Mouse (Mus musculus) heart, postnatal 0 days (tissue): Measurements from ENCODE around the gene Slc24a3.

Experiments used
- CTCF ChIP-seq: IDR thresholded peaks from 2 replicates; pipeline ENCODE4 v1.5.1; 2016; ENCODE audit warnings: antibody characterized with exemption, control low read depth, low read depth
- EP300 ChIP-seq: IDR thresholded peaks from 2 replicates; pipeline ENCODE4 v1.6.1; 2016; ENCODE audit warnings: antibody characterized with exemption, low read depth

DNA sequence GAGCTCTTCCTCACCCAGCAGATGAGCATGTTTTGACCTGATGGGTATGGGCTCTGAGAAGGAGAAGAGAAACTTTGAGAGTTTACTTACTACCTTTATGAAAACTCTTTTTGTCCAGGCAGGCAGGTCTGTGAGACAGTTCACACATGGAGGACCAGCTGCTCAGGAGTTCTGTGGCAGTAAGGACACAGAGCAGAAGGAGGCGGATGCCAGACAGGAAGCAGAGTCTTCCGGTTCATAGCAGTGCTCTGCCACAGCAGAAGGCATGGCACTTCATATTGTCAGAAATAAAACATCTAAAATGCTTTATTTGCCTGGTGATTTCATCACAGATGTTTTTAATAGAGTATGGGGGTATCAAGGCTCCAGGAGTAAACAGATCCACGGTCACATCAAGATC lies 58.1 kb downstream of the Slc24a3 start:
- TF ChIP-seq EP300 (no peak), CTCF (no peak)
